Mouse (Mus musculus) forebrain, embryonic 16.5 days (tissue): ENCODE data around the gene Dad1. TPM values are rescaled to one million over a fixed set of nuclear protein-coding genes. Genes with fewer than 3 reads are reported as not detected.

Experiments
- ATAC-seq: fragments of 200-750 bp; cut with Nextera tagmentation; 2 replicates; pipeline ENCODE4 v1.8.0; 2017; ENCODE audit warnings: mild to moderate bottlenecking, moderate library complexity
- H3K27ac ChIP-seq: fragments of 300-500 bp; sonication (generic); 2 replicates; pipeline ENCODE4 v1.5.1; 2014; ENCODE audit warnings: low read length, control low read depth
- H3K27me3 ChIP-seq: fragments of 300-500 bp; sonication (generic); replicated peaks from 2 replicates; pipeline ENCODE4 v1.6.1; 2014; ENCODE audit warnings: low read length; ENCODE audit not compliant: control insufficient read depth, insufficient read depth
- H3K36me3 ChIP-seq: fragments of 300-500 bp; sonication (generic); 2 replicates; pipeline ENCODE4 v1.6.1; 2014; ENCODE audit not compliant: control insufficient read depth, insufficient read depth
- H3K4me1 ChIP-seq: fragments of 300-500 bp; sonication (generic); replicated peaks from 2 replicates; pipeline ENCODE4 v1.6.1; 2014; ENCODE audit warnings: low read length; ENCODE audit not compliant: control insufficient read depth, insufficient read depth
- H3K4me2 ChIP-seq: fragments of 300-500 bp; sonication (generic); 2 replicates; pipeline ENCODE4 v1.6.1; 2014; ENCODE audit warnings: mild to moderate bottlenecking, low read length, control low read depth
- H3K4me3 ChIP-seq: fragments of 300-500 bp; sonication (generic); replicated peaks from 2 replicates; pipeline ENCODE4 v1.5.1; 2014; ENCODE audit warnings: mild to moderate bottlenecking, low read length, control low read depth
- H3K9ac ChIP-seq: fragments of 300-500 bp; sonication (generic); replicated peaks from 2 replicates; pipeline ENCODE4 v1.6.1; 2014; ENCODE audit warnings: low read depth, low read length, control low read depth
- H3K9me3 ChIP-seq: fragments of 300-500 bp; sonication (generic); 2 replicates; pipeline ENCODE4 v1.6.1; 2016; ENCODE audit warnings: low read length; ENCODE audit not compliant: control insufficient read depth
- WGBS: fragments of 180-500 bp; shearing (Covaris S2); extraction: QIAGEN DNeasy Blood & Tissue Kit; methylation state at CpG from one replicate; pipeline ENCODE4 v1.1.7; 2014; 5-methylcytosine and 5-hydroxymethylcytosine counted together
- polyA plus RNA-seq: library from polyadenylated mRNA; unstranded; fragments of >200 nt; fragmentation: Nextera tagmentation; extraction: Ambion mirVana; gene quantifications from 2 replicates; pipeline ENCODE4 v1.2.1, GENCODE M21; 2015

The Dad1 gene
- polyA plus RNA-seq, 1 experiment from 2014 or later, result 290 TPM

- no peak overlapping the region for H3K27ac ChIP-seq
- H3K36me3 ChIP-seq, result no peaks in the 10 kb centered on the region
- 57% methylated on average over 13 of the region's 13 CpGs for WGBS
- no peak for ATAC-seq
- no peaks in the 10 kb centered on the region for H3K27me3 ChIP-seq
- no peak overlapping the region for H3K4me2 ChIP-seq
- H3K4me1 ChIP-seq, result peaks cover 5% of the 10 kb centered on the region; the same call in 1 of the 2 replicates
- H3K9me3 ChIP-seq, result no peaks in the 10 kb centered on the region
- no peak overlapping the region for H3K9ac ChIP-seq
- no peak overlapping the region for H3K4me3 ChIP-seq
These were observed 30.4 kb downstream of the Dad1 start for GRCm38 (mm10) chr14:54223315-54224063.

- Histone ChIP-seq H3K9ac (no peak overlapping the region), H3K4me2 (no peak overlapping the region), H3K4me3 (no peak overlapping the region), H3K4me1 (no peaks in the 10 kb centered on the region), H3K27me3 (no peaks in the 10 kb centered on the region), H3K36me3 (no peaks in the 10 kb centered on the region), H3K27ac (no peak overlapping the region), H3K9me3 (no peaks in the 10 kb centered on the region)
- WGBS, result 86% methylated on average over 8 of the region's 8 CpGs
- ATAC-seq, result no peak
These were observed 31.6 kb downstream of the Dad1 start for GRCm38 (mm10) chr14:54222289-54222727.

- H3K9ac ChIP-seq, result no peak overlapping the region
- H3K9me3 ChIP-seq, result no peaks in the 10 kb centered on the region
- WGBS, result 97% methylated on average over 6 of the region's 6 CpGs
- ATAC-seq, result no peak
- no peaks in the 10 kb centered on the region for H3K36me3 ChIP-seq
- no peak overlapping the region for H3K4me2 ChIP-seq
- H3K27ac ChIP-seq, result no peak overlapping the region
- H3K4me3 ChIP-seq, result no peak overlapping the region
- no peaks in the 10 kb centered on the region for H3K27me3 ChIP-seq
- no peaks in the 10 kb centered on the region for H3K4me1 ChIP-seq
These were observed 32.3 kb downstream of the Dad1 start for GRCm38 (mm10) chr14:54221641-54222040.

GRCm38 (mm10) chr14:54220726-54221494, 33.0 kb downstream of the Dad1 start:
- H3K36me3 ChIP-seq, result no peaks in the 10 kb centered on the region
- H3K27me3 ChIP-seq, result no peaks in the 10 kb centered on the region
- H3K4me1 ChIP-seq, result no peaks in the 10 kb centered on the region
- H3K9me3 ChIP-seq, result no peaks in the 10 kb centered on the region
- no peak overlapping the region for H3K4me3 ChIP-seq
- H3K4me2 ChIP-seq, result no peak overlapping the region
- 88% methylated on average over 8 of the region's 8 CpGs for whole genome bisulfite sequencing
- H3K27ac ChIP-seq, result no peak overlapping the region
- no peak overlapping the region for H3K9ac ChIP-seq
- no peak for ATAC-seq

- no peaks in the 10 kb centered on the region for H3K27me3 ChIP-seq
- no peak overlapping the region for H3K9ac ChIP-seq
- H3K27ac ChIP-seq, result no peak overlapping the region
- H3K4me2 ChIP-seq, result no peak overlapping the region
- no peaks in the 10 kb centered on the region for H3K9me3 ChIP-seq
- H3K4me3 ChIP-seq, result no peak overlapping the region
- H3K4me1 ChIP-seq, result no peaks in the 10 kb centered on the region
- 84% methylated on average over 7 of the region's 7 CpGs for WGBS
- H3K36me3 ChIP-seq, result no peaks in the 10 kb centered on the region
- ATAC-seq, result no peak
These were observed 34.1 kb downstream of the Dad1 start for GRCm38 (mm10) chr14:54219849-54220248.

- H3K27ac ChIP-seq, result no peak overlapping the region
- H3K4me1 ChIP-seq, result no peaks in the 10 kb centered on the region
- H3K9ac ChIP-seq, result no peak overlapping the region
- no peaks in the 10 kb centered on the region for H3K9me3 ChIP-seq
- no peaks in the 10 kb centered on the region for H3K36me3 ChIP-seq
- H3K4me2 ChIP-seq, result no peak overlapping the region
- no peaks in the 10 kb centered on the region for H3K27me3 ChIP-seq
- 43% methylated on average over 8 of the region's 8 CpGs for WGBS
- ATAC-seq, result no peak
- H3K4me3 ChIP-seq, result no peak overlapping the region
These were observed 34.6 kb downstream of the Dad1 start for GRCm38 (mm10) chr14:54219256-54219655.

GRCm38 (mm10) chr14:54218721-54219120, 35.2 kb downstream of the Dad1 start:
- Histone ChIP-seq H3K4me1 (no peaks in the 10 kb centered on the region), H3K9me3 (no peaks in the 10 kb centered on the region), H3K4me2 (no peak overlapping the region), H3K4me3 (no peak overlapping the region), H3K9ac (no peak overlapping the region), H3K27me3 (no peaks in the 10 kb centered on the region), H3K27ac (no peak overlapping the region), H3K36me3 (no peaks in the 10 kb centered on the region)
- ATAC-seq, result no peak
- WGBS, result 84% methylated on average over 9 of the region's 9 CpGs

GRCm38 (mm10) chr14:54218233-54218632, 35.7 kb downstream of the Dad1 start:
- Histone ChIP-seq H3K4me3 (no peak overlapping the region), H3K9ac (no peak overlapping the region), H3K4me2 (no peak overlapping the region), H3K4me1 (no peaks in the 10 kb centered on the region), H3K27me3 (no peaks in the 10 kb centered on the region), H3K27ac (no peak overlapping the region), H3K9me3 (no peaks in the 10 kb centered on the region), H3K36me3 (no peaks in the 10 kb centered on the region)
- ATAC-seq, result no peak
- 86% methylated on average over 1 of the region's 1 CpGs for WGBS

GRCm38 (mm10) chr14:54216126-54216525, 37.8 kb downstream of the Dad1 start:
- no peak for ATAC-seq
- no peak overlapping the region for H3K9ac ChIP-seq
- no peaks in the 10 kb centered on the region for H3K27me3 ChIP-seq
- H3K27ac ChIP-seq, result no peak overlapping the region
- H3K36me3 ChIP-seq, result no peaks in the 10 kb centered on the region
- H3K4me1 ChIP-seq, result no peaks in the 10 kb centered on the region
- WGBS, result 89% methylated on average over 7 of the region's 7 CpGs
- no peaks in the 10 kb centered on the region for H3K9me3 ChIP-seq
- H3K4me3 ChIP-seq, result no peak overlapping the region
- H3K4me2 ChIP-seq, result no peak overlapping the region
